Mouse (Mus musculus) CH12.LX (cell line): ENCODE results near the gene Arf4. TPM values are rescaled to one million over a fixed set of nuclear protein-coding genes. Genes with fewer than 3 reads are reported as not detected.

ENCODE experiments used
- DNase-seq: peaks from one replicate; pipeline ENCODE4 v3.0.0-alpha.2; 2013; ENCODE audit errors: extremely low read depth
- H3K27ac ChIP-seq: 2 replicates; pipeline ENCODE4 v1.5.1; 2012; ENCODE audit warnings: low read depth, mild to moderate bottlenecking, control low read depth, moderate library complexity; ENCODE audit not compliant: insufficient read depth
- H3K27me3 ChIP-seq: replicated peaks from 2 replicates; pipeline ENCODE3; 2012; ENCODE audit warnings: inconsistent platforms
- H3K36me3 ChIP-seq, 2 experiments: replicated peaks in 1 of 2; 2 replicates each; pipeline versions ENCODE3 to v1.6.1; 2012; ENCODE audit warnings: inconsistent platforms in 1 of 2, low read length in 1 of 2, mild to moderate bottlenecking in 1 of 2, mixed read lengths in 1 of 2, moderate library complexity in 1 of 2; ENCODE audit not compliant: control insufficient read depth in 1 of 2, insufficient read depth in 1 of 2
- H3K4me1 ChIP-seq, 2 experiments: 2 replicates each; pipeline ENCODE4 v1.6.1; 2012; ENCODE audit warnings: inconsistent platforms in 1 of 2, moderate library complexity in 1 of 2; ENCODE audit not compliant: insufficient read depth in 2 of 2, control insufficient read depth in 1 of 2
- H3K4me2 ChIP-seq: 2 replicates; pipeline ENCODE4 v1.6.1; 2012; ENCODE audit warnings: low read depth, mild to moderate bottlenecking, control low read depth; ENCODE audit not compliant: poor library complexity, insufficient read depth, severe bottlenecking
- H3K4me3 ChIP-seq, 3 experiments: fragments of 150-350 bp in 1 of 3; sonication (generic) in 1 of 3; replicated peaks in 1 of 3; 2 replicates each; pipeline versions ENCODE3 to v1.5.1; 2011 to 2012; ENCODE audit warnings: low read depth in 2 of 3, low read length in 2 of 3, mild to moderate bottlenecking in 2 of 3, moderate library complexity in 2 of 3, control low read depth in 1 of 3, improper control_type of control experiment in 1 of 3, inconsistent platforms in 1 of 3, mixed read lengths in 1 of 3; ENCODE audit not compliant: poor library complexity in 1 of 3
- H3K79me2 ChIP-seq: replicated peaks from 2 replicates; pipeline ENCODE4 v1.6.1; 2012; ENCODE audit warnings: mild to moderate bottlenecking, moderate library complexity; ENCODE audit not compliant: control insufficient read depth, poor library complexity, insufficient read depth, severe bottlenecking; ENCODE audit errors: extremely low read depth
- H3K9ac ChIP-seq: 2 replicates; pipeline ENCODE4 v1.6.1; 2012; ENCODE audit warnings: low read depth, mild to moderate bottlenecking, control low read depth, moderate library complexity; ENCODE audit not compliant: insufficient read depth
- H3K9me3 ChIP-seq: replicated peaks from 2 replicates; pipeline ENCODE3; 2012; ENCODE audit warnings: low read length, inconsistent platforms, mixed read lengths
- BHLHE40 ChIP-seq: IDR thresholded peaks from 2 replicates; pipeline ENCODE4 v1.6.1; 2011; ENCODE audit warnings: mild to moderate bottlenecking, low read depth, low read length, improper control_type of control experiment
- CHD1 ChIP-seq: IDR thresholded peaks from 2 replicates; pipeline ENCODE4 v1.6.1; 2012; ENCODE audit warnings: low read depth, low read length, improper control_type of control experiment, inconsistent platforms
- CHD2 ChIP-seq: IDR thresholded peaks from 2 replicates; pipeline ENCODE4 v1.6.1; 2011; ENCODE audit warnings: low read length, improper control_type of control experiment
- CTCF ChIP-seq, 2 experiments: IDR thresholded peaks in 1 of 2; conservative IDR thresholded peaks in 1 of 2; 2 replicates each; pipeline ENCODE4 v1.5.1; 2011 to 2012; ENCODE audit warnings: low read depth in 2 of 2, low read length in 2 of 2, improper control_type of control experiment in 1 of 2, inconsistent platforms in 1 of 2, mild to moderate bottlenecking in 1 of 2, moderate library complexity in 1 of 2
- E2F4 ChIP-seq: IDR thresholded peaks from 2 replicates; pipeline ENCODE4 v1.6.1; 2011; ENCODE audit warnings: low read depth, low read length, improper control_type of control experiment; ENCODE audit not compliant: insufficient replicate concordance
- ELF1 ChIP-seq: IDR thresholded peaks from 2 replicates; pipeline ENCODE4 v1.6.1; 2014; ENCODE audit warnings: low read depth, mild to moderate bottlenecking, inconsistent platforms, low read length, improper control_type of control experiment
- EP300 ChIP-seq: IDR thresholded peaks from 2 replicates; pipeline ENCODE4 v1.6.1; 2011; ENCODE audit warnings: low read length, improper control_type of control experiment
- ETS1 ChIP-seq: conservative IDR thresholded peaks from 2 replicates; pipeline ENCODE4 v1.6.1; 2012; ENCODE audit warnings: low read depth, mild to moderate bottlenecking, inconsistent platforms, low read length, improper control_type of control experiment, moderate library complexity
- GABPA ChIP-seq: IDR thresholded peaks from 2 replicates; pipeline ENCODE4 v1.6.1; 2012; ENCODE audit warnings: low read depth, low read length, improper control_type of control experiment, inconsistent platforms; ENCODE audit not compliant: insufficient replicate concordance
- JUN ChIP-seq: IDR thresholded peaks from 2 replicates; pipeline ENCODE4 v1.6.1; 2011; ENCODE audit warnings: low read depth, mild to moderate bottlenecking, low read length, improper control_type of control experiment, moderate library complexity; ENCODE audit not compliant: insufficient read depth
- JUND ChIP-seq: conservative IDR thresholded peaks from 2 replicates; pipeline ENCODE4 v1.6.1; 2011; ENCODE audit warnings: low read depth, low read length, improper control_type of control experiment
- MAFK ChIP-seq: IDR thresholded peaks from 2 replicates; pipeline ENCODE4 v1.6.1; 2011; ENCODE audit warnings: low read length, improper control_type of control experiment; ENCODE audit not compliant: insufficient replicate concordance
- MAX ChIP-seq: IDR thresholded peaks from 2 replicates; pipeline ENCODE4 v1.6.1; 2011; ENCODE audit warnings: low read length, improper control_type of control experiment
- MXI1 ChIP-seq: IDR thresholded peaks from 2 replicates; pipeline ENCODE4 v1.6.1; 2011; ENCODE audit warnings: mild to moderate bottlenecking, low read depth, low read length, improper control_type of control experiment
- MYC ChIP-seq: IDR thresholded peaks from 2 replicates; pipeline ENCODE4 v1.6.1; 2011; ENCODE audit warnings: low read depth, mild to moderate bottlenecking, improper control_type of control experiment, low read length
- NELFE ChIP-seq: IDR thresholded peaks from 2 replicates; pipeline ENCODE4 v1.6.1; 2011; ENCODE audit warnings: low read depth, low read length, improper control_type of control experiment
- NRF1 ChIP-seq: IDR thresholded peaks from 2 replicates; pipeline ENCODE4 v1.6.1; 2014; ENCODE audit warnings: low read depth, mild to moderate bottlenecking, inconsistent platforms, low read length, improper control_type of control experiment, moderate library complexity
- RAD21 ChIP-seq: IDR thresholded peaks from 2 replicates; pipeline ENCODE4 v1.6.1; 2011; ENCODE audit warnings: low read depth, mild to moderate bottlenecking, low read length, improper control_type of control experiment, moderate library complexity
- RCOR1 ChIP-seq: conservative IDR thresholded peaks from 2 replicates; pipeline ENCODE4 v1.6.1; 2012; ENCODE audit warnings: low read depth, mild to moderate bottlenecking, inconsistent platforms, low read length, improper control_type of control experiment
- SIN3A ChIP-seq: IDR thresholded peaks from 2 replicates; pipeline ENCODE4 v1.6.1; 2012; ENCODE audit warnings: low read length, improper control_type of control experiment, inconsistent platforms
- SMC3 ChIP-seq: IDR thresholded peaks from 2 replicates; pipeline ENCODE4 v1.6.1; 2011; ENCODE audit warnings: low read depth, low read length, improper control_type of control experiment
- TBP ChIP-seq: conservative IDR thresholded peaks from 2 replicates; pipeline ENCODE4 v1.6.1; 2011; ENCODE audit warnings: low read depth, low read length, improper control_type of control experiment
- USF1 ChIP-seq: IDR thresholded peaks from 2 replicates; pipeline ENCODE4 v1.6.1; 2014; ENCODE audit warnings: low read depth, mild to moderate bottlenecking, inconsistent platforms, low read length, improper control_type of control experiment
- USF2 ChIP-seq: conservative IDR thresholded peaks from 2 replicates; pipeline ENCODE4 v1.6.1; 2011; ENCODE audit warnings: low read depth, low read length, improper control_type of control experiment
- ZMIZ1 ChIP-seq: IDR thresholded peaks from 2 replicates; pipeline ENCODE4 v1.6.1; 2012; ENCODE audit warnings: low read depth, mild to moderate bottlenecking, inconsistent platforms, low read length, improper control_type of control experiment
- ZNF384 ChIP-seq: IDR thresholded peaks from 2 replicates; pipeline ENCODE4 v1.6.1; 2012; ENCODE audit warnings: low read depth, low read length, improper control_type of control experiment, inconsistent platforms
- dilution Hi-C: fragments of 300-500 bp; cut with MboI; formaldehyde crosslinking; loops from 2 replicates; pipeline ENCODE4 v1.14.3; 2020; ENCODE audit warnings: low sequenced_read_pairs; ENCODE audit not compliant: extremely low pct_unique_long_range_greater_than_20kb, extremely low pct_ligation_motif_present
- in situ Hi-C: fragments of 300-500 bp; cut with MboI; formaldehyde crosslinking; loops from 3 replicates; pipeline ENCODE4 v1.14.3; 2019; ENCODE audit warnings: low sequenced_read_pairs, low pct_ligation_motif_present, low pct_unique_long_range_greater_than_20kb, mixed read lengths
- polyA plus RNA-seq: library from polyadenylated mRNA; unstranded; fragments of >175 nt; gene quantifications from 2 replicates; pipeline ENCODE4 v1.2.1, GENCODE M21; 2012; ENCODE audit warnings: low read depth; ENCODE audit not compliant: insufficient read length
- total RNA-seq, 2 experiments: library from RNA; depleted of rRNA; stranded (reverse); fragments of 300-350 nt in 1 of 2; fragments of >200 nt in 1 of 2; gene quantifications; 2 replicates each; pipeline ENCODE4 v1.2.3; 2012 to 2014

Gene Arf4
- total and polyA plus RNA-seq, 3 experiments = 43.3 to 86.4 (median 66.6) TPM

GRCm38 (mm10) chr14:26647811-26648210, 9.9 kb downstream of the Arf4 start:
- dilution Hi-C loops = no loop called here
- no peak overlapping the region for H3K9ac ChIP-seq
- TF ChIP-seq E2F4 (no peak), ELF1 (no peak), SMC3 (no peak), MXI1 (no peak), CHD2 (no peak), ZNF384 (no peak), USF1 (no peak), GABPA (no peak), JUN (no peak), CHD1 (no peak)
- in situ Hi-C loops = loop anchor here (5.0 kb wide), 1 partner anchor 156 kb away; no protein-coding TSS in a partner anchor
- H3K36me3 ChIP-seq = peaks cover 6 to 53% of the 10 kb centered on the region in 2 experiments
- peak overlapping the region; percentile 37; the same call in 1 of the 2 replicates for H3K4me2 ChIP-seq
- DNase-seq = peak; percentile 69
- H3K79me2 ChIP-seq = peaks cover 51% of the 10 kb centered on the region
- H3K4me3 ChIP-seq = no peak overlapping the region
- H3K27me3 ChIP-seq = no peaks in the 10 kb centered on the region
- no peaks in the 10 kb centered on the region for H3K9me3 ChIP-seq
- H3K27ac ChIP-seq = no peak overlapping the region
- H3K4me1 ChIP-seq = peaks cover 2 to 41% of the 10 kb centered on the region in 2 experiments; a peak in 3 of 4 replicates

- H3K4me1 ChIP-seq = peaks cover 0 to 17% of the 10 kb centered on the region in 2 experiments; a peak in 2 of 4 replicates
- H3K9ac ChIP-seq = no peak overlapping the region
- peak in 1 of 2 experiments; percentile 55; a peak in 2 of 4 replicates for TF ChIP-seq CTCF (conservative IDR thresholded peaks at IDR 0.05 in 1 of 2, IDR thresholded peaks at IDR 0.05 in 1 of 2; ENCODE audit: low read depth in 2 of 2, low read length in 2 of 2)
- TF ChIP-seq SMC3 = peak; percentile 19; the same call in 1 of the 2 replicates
- TF ChIP-seq USF2 = no peak
- TF ChIP-seq RAD21 = peak; percentile 39
- no peak for TF ChIP-seq CHD1
- peak; percentile 58; the same call in 1 of the 2 replicates for TF ChIP-seq MYC
- in situ Hi-C loops = no loop called here
- H3K79me2 ChIP-seq = peaks cover 27% of the 10 kb centered on the region
- no peak overlapping the region for H3K4me2 ChIP-seq
- dilution Hi-C loops = no loop called here
- peak; percentile 35 for DNase-seq
- no peak overlapping the region for H3K27ac ChIP-seq
- peaks cover 22 to 80% of the 10 kb centered on the region in 2 experiments for H3K36me3 ChIP-seq
- H3K9me3 ChIP-seq = no peaks in the 10 kb centered on the region
- H3K27me3 ChIP-seq = no peaks in the 10 kb centered on the region
- no peak overlapping the region for H3K4me3 ChIP-seq
Measured at GRCm38 (mm10) chr14:26651901-26652300, 14.0 kb downstream of the Arf4 start.

- no peak overlapping the region for H3K27ac ChIP-seq
- no peak overlapping the region for H3K4me2 ChIP-seq
- TF ChIP-seq ETS1 (no peak), MAX (no peak), BHLHE40 (no peak), CHD1 (no peak), CHD2 (no peak), TBP (no peak), NELFE (no peak), RCOR1 (no peak), SIN3A (no peak), SMC3 (no peak), JUND (no peak), ZNF384 (no peak), MYC (no peak), JUN (no peak), USF2 (no peak), ZMIZ1 (no peak), EP300 (no peak), MAFK (no peak), NRF1 (no peak)
- H3K27me3 ChIP-seq = no peaks in the 10 kb centered on the region
- no peak overlapping the region for H3K9ac ChIP-seq
- H3K79me2 ChIP-seq = peaks cover 5% of the 10 kb centered on the region; the same call in 1 of the 2 replicates
- dilution Hi-C loops = no loop called here
- no peaks in the 10 kb centered on the region for H3K9me3 ChIP-seq
- no peak for DNase-seq
- H3K4me3 ChIP-seq = no peak overlapping the region
- in situ Hi-C loops = no loop called here
- no peaks in the 10 kb centered on the region for H3K4me1 ChIP-seq
- peaks cover 29 to 78% of the 10 kb centered on the region in 2 experiments for H3K36me3 ChIP-seq
Measured at GRCm38 (mm10) chr14:26658178-26658577, 20.3 kb downstream of the Arf4 start.
